Comparison of ENCODE assay signal across 14 mouse cellular contexts in genomic region chr8:72735001-72735400, GRCm38 (mm10). TPM values are rescaled to one million over a fixed set of nuclear protein-coding genes. Genes with fewer than 3 reads are reported as not detected.
DNase-seq lines count a peak whose midpoint lies in the region; ATAC-seq and TF ChIP-seq lines count a peak whose summit lies in the region.
"Had no signal": no experiment of that assay in that cellular context is flagged by ENCODE, and none has a peak within 500 bp of the region (broad histone marks: within the 10 kb centered on the region; RNA-seq: fewer than 3 reads in every experiment).

No protein-coding gene starts in this region.

- no peak overlapping the region for H3K27ac ChIP-seq in kidney, adult 2 months (ENCODE audit: insufficient read depth, low read depth, low read length)
- H3K27ac ChIP-seq in heart, embryonic 16.5 days (ENCODE audit: low read length): peak overlapping the region; percentile 62; the same call in 1 of the 2 replicates
- H3K27ac ChIP-seq: hindbrain, embryonic 15.5 days; limb, embryonic 12.5 days had no signal

- H3K9me3 ChIP-seq in heart, embryonic 16.5 days (replicated peaks; ENCODE audit: control insufficient read depth, low read length): no peaks in the 10 kb centered on the region
- H3K9me3 ChIP-seq: hindbrain, embryonic 15.5 days; limb, embryonic 12.5 days had no signal

- ATAC-seq in heart, embryonic 16.5 days (replicated peaks; ENCODE audit: extremely low read depth, insufficient read depth, low FRiP score): peak; percentile 56; the same call in 1 of the 2 replicates
- ATAC-seq: forebrain, embryonic 16.5 days had no signal

- TF ChIP-seq POLR2A in kidney, adult 2 months (IDR thresholded peaks at IDR 0.05; ENCODE audit: low read depth, low read length): no peak

- H3K4me2 ChIP-seq in heart, embryonic 16.5 days (ENCODE audit: low read depth, low read length): no peak overlapping the region
- H3K4me2 ChIP-seq: hindbrain, embryonic 15.5 days; limb, embryonic 12.5 days had no signal

- 63% methylated on average over 5 of the region's 5 CpGs for WGBS in kidney, adult 2 months
- 63% methylated on average over 5 of the region's 5 CpGs for WGBS in heart, embryonic 16.5 days

- TF ChIP-seq CTCF in kidney, adult 2 months (conservative IDR thresholded peaks at IDR 0.05; ENCODE audit: insufficient read depth, insufficient read length, low read depth, low read length): 0 out of 2 replicates have a peak, but pooled peaks have one; percentile 6

- H3K4me3 ChIP-seq in kidney, adult 2 months (ENCODE audit: insufficient read depth, low read depth, low read length): no peak overlapping the region
- no peak overlapping the region for H3K4me3 ChIP-seq in heart, embryonic 16.5 days (ENCODE audit: low read length)
- H3K4me3 ChIP-seq: hindbrain, embryonic 15.5 days; limb, embryonic 12.5 days had no signal

- H3K36me3 ChIP-seq in kidney, adult 2 months (ENCODE audit: control insufficient read depth, insufficient read depth, low read length): peaks cover 3% of the 10 kb centered on the region
- H3K36me3 ChIP-seq in heart, embryonic 16.5 days (ENCODE audit: control insufficient read depth, insufficient read depth): peaks cover 81% of the 10 kb centered on the region

- H3K9ac ChIP-seq in heart, embryonic 16.5 days (ENCODE audit: low read length): no peak overlapping the region
- H3K9ac ChIP-seq: hindbrain, embryonic 15.5 days; limb, embryonic 12.5 days had no signal

- no peaks in the 10 kb centered on the region for H3K27me3 ChIP-seq in kidney, adult 2 months (replicated peaks; ENCODE audit: control insufficient read depth, insufficient read depth, low read length)
- H3K27me3 ChIP-seq in heart, embryonic 16.5 days (ENCODE audit: control insufficient read depth, insufficient read depth, low read length): no peaks in the 10 kb centered on the region
- H3K27me3 ChIP-seq: hindbrain, embryonic 15.5 days; limb, embryonic 12.5 days had no signal

- no peak for DNase-seq in kidney, adult 2 months
- no peak for DNase-seq in kidney, adult 18-20 months
- peak; percentile 45 for DNase-seq in T-cell, adult 2 months (ENCODE audit: low spot score)
- peak; percentile 89 for DNase-seq in thymus, postnatal 0 days (ENCODE audit: low spot score)
- no peak for DNase-seq in cerebellum, postnatal 36 days
- DNase-seq in spleen, adult 12 weeks (ENCODE audit: low spot score): no peak
- DNase-seq in left cerebral cortex, adult 8-10 months (ENCODE audit: low spot score in 2 of 2): no peak
- DNase-seq: gastrocnemius, postnatal 25 days; kidney, postnatal 36 days; layer of hippocampus, postnatal 36 days had no signal

- H3K4me1 ChIP-seq in kidney, adult 2 months (ENCODE audit: control insufficient read depth, insufficient read depth, low read length): no peaks in the 10 kb centered on the region
- no peaks in the 10 kb centered on the region for H3K4me1 ChIP-seq in heart, embryonic 16.5 days (ENCODE audit: control insufficient read depth, insufficient read depth, low read length)
- H3K4me1 ChIP-seq: hindbrain, embryonic 15.5 days had no signal

RNA-seq across cellular contexts. Expression of gene Sin3b, which starts 11.9 kb away (rescaled TPM):
- polyA plus RNA-seq in kidney, adult 2 months (2012; rRNA removed): 141 and 152 TPM in 2 replicates
- 160 and 166 TPM in 2 replicates for polyA plus RNA-seq in heart, embryonic 16.5 days (2015; fragmentation: Nextera tagmentation; extraction: Ambion mirVana)
- 463 and 506 TPM in 2 replicates for polyA plus RNA-seq in thymus, postnatal 0 days (2015; fragmentation: Nextera tagmentation; extraction: Ambion mirVana)
- 100 to 1,000 TPM; 131 to 145 (median 136) TPM for total RNA-seq in left cerebral cortex, adult 8-10 months (2022)

RNA-seq across cellular contexts. Expression of gene F2rl3, which starts 26.7 kb away (rescaled TPM):
- polyA plus RNA-seq in kidney, adult 2 months (2012; rRNA removed): 2.2 and 2.8 TPM in 2 replicates
- 1.6 and 1.7 TPM in 2 replicates for polyA plus RNA-seq in heart, embryonic 16.5 days (2015; fragmentation: Nextera tagmentation; extraction: Ambion mirVana)
- polyA plus RNA-seq in thymus, postnatal 0 days (2015; fragmentation: Nextera tagmentation; extraction: Ambion mirVana): 4.6 and 6.5 TPM in 2 replicates
- total RNA-seq in left cerebral cortex, adult 8-10 months (2022): under 1 TPM in 1 of 4 experiments, not detected in 3; 0.34 TPM

Comparison
In these comparisons a context has a peak if more than half of its experiments do, and no peak if none do; other contexts are left out.
1. DNase-seq: peak in T-cell, adult 2 months (single experiment) and thymus, postnatal 0 days (single experiment); none in kidney, adult 2 months (single experiment), kidney, adult 18-20 months (single experiment), cerebellum, postnatal 36 days (0 of 2), spleen, adult 12 weeks (single experiment) and left cerebral cortex, adult 8-10 months (0 of 2).